Mouse (Mus musculus) heart, postnatal 14 days (tissue): ENCODE data around the gene Tmem131l. TPM values are rescaled to one million over a fixed set of nuclear protein-coding genes. Genes with fewer than 3 reads are reported as not detected.
"Not testable (repeated sequence)": the region's sequence is repeated elsewhere in the genome, so short reads cannot be mapped to it uniquely, and the experiment has no call there.

Source experiments
- DNase-seq, 2 experiments: peaks; one replicate each; pipeline ENCODE4 v3.0.0; 2021 to 2022
- intact Hi-C: fragments of 180-260 bp; cut with DNase I; formaldehyde crosslinking; loops from one replicate; pipeline ENCODE4 v1.15.1; 2025
- total RNA-seq, 2 experiments: library from RNA; stranded (reverse); gene quantifications; 2 replicates each; pipeline ENCODE4 v1.2.3; 2021

Tmem131l gene
- total RNA-seq, 2 experiments from 2014 or later = 31.4 to 33.6 TPM

DNA sequence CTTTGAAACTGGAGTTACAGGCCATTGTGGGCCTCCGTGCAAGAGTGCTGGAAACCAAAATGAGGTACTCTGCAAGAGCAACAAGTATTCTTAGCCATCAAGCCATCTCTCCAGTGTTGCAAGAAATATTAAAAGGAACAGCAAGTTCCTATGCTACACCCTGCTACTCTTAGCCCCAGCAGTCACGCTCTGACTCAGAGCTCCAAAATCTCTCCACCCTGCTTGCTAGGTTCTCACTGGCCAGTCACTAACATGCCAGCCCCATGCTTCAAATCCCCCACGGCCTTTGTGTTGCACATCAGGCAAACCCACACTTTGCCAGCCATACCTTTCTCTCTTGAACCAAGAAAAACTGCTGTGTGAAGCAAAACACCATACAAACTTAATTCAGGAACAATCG, 96.8 kb downstream of the Tmem131l start:
- intact Hi-C loops = loop anchor here (10.0 kb wide), 2 partner anchors 212 to 372 kb away; partner anchors contain the start of gene Mnd1
- no peak for DNase-seq

DNA sequence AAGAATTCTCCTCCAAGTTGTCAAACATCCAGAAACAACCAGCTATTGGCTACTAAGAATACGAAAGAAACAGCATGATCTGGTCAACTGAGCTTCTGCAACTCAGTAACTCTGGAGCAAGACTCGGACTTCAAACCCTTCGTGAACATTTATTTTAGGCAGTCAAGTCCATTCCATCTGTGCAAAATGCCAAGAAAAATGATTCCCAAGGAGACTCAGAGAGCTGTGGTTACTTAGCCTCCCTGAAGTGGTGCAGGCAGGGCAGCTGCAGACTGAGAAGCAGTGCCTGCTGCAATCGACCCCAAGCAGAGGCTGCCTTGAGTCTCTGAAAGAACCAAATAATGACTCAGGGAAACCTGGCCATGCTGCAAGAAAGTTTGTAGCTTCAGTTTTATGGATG, 98.1 kb downstream of the Tmem131l start:
- intact Hi-C loops = loop anchor here (10.0 kb wide), 2 partner anchors 213 to 373 kb away; partner anchors contain the start of gene Mnd1
- no peak for DNase-seq

DNA sequence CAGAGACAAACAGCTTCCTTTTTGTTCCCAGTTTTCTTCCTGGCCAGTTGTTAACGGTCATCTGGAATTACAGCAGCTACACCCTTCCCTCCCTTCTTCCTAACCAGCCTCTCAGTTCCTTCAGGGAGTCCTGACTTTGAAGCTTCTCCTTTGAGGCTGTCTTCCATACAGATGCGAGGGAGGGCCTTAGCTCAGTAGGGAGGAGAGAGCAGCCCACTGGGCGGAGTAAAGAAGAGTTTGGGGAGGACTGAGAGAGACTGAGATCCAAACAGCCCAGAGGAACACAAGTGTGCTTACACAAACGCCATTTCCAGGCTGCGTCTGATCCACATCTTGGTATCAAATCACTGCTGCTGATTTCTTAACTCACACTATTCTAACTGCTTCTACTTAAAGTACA, 101.1 kb downstream of the Tmem131l start:
- intact Hi-C loops = no loop called here

DNA sequence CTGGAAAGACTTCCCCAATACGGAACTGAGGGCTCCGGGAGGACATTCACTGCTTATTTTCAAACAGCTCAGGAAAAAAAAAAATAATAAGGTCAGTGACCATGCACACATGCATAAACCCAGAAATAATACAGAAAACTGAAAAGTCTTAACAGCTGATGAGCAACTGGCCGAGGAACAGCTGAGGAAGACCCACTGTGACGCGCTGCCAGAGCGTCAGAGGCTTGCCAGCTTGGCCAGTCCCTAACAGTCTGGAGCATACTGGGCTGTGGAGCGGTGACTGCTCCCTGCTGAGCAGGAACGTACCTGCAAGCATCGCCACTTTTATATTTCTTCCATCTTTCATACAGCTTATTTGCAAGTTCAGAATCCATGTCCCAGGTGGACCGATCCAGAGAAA, 105.5 kb downstream of the Tmem131l start:
- intact Hi-C loops = no loop called here
- no peak for DNase-seq

More for the DNA sequence above, 101.1 kb downstream of the Tmem131l start:
- no peak for DNase-seq

GRCm38 (mm10) chr3:83915768-83916496, 124.0 kb downstream of the Tmem131l start:
- intact Hi-C loops = loop anchor here (10.0 kb wide), 1 partner anchor 209 kb away; no protein-coding TSS in a partner anchor
- peak; percentile 31 to 49 for DNase-seq

GRCm38 (mm10) chr3:83915102-83915501, 124.9 kb downstream of the Tmem131l start:
- no peak for DNase-seq
- intact Hi-C loops = loop anchor here (10.0 kb wide), 1 partner anchor 210 kb away; no protein-coding TSS in a partner anchor

- intact Hi-C loops = loop anchor here (10.0 kb wide), 1 partner anchor 214 kb away; no protein-coding TSS in a partner anchor
- DNase-seq = no peak
Observed at GRCm38 (mm10) chr3:83910707-83911106, 129.3 kb downstream of the Tmem131l start.

DNA sequence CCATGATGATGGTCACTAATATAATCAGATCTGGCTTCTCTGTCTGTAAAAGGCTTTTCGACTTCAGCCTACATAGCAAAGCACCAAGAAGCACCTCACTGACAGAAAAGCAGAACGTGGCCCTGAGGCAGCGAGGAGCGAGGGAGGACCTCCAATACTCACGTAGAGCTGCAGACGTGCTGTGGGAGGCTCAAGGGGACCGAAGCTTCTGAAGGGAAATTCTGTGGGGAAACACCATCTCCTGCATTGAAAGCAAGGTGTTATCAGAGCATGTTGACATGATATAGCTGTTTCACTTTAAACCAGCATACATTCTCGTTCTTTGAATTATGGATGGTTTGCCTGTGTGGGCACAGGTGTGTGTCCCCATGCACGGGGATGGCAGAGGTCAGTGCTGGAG, 133.8 kb downstream of the Tmem131l start:
- no peak for DNase-seq
- intact Hi-C loops = no loop called here

GRCm38 (mm10) chr3:83905161-83905560, 134.8 kb downstream of the Tmem131l start:
- no peak for DNase-seq
- intact Hi-C loops = no loop called here

GRCm38 (mm10) chr3:83904176-83904958, 135.6 kb downstream of the Tmem131l start:
- no peak for DNase-seq
- intact Hi-C loops = no loop called here

GRCm38 (mm10) chr3:83902943-83903342, 137.0 kb downstream of the Tmem131l start:
- intact Hi-C loops = no loop called here
- DNase-seq = no peak

DNA sequence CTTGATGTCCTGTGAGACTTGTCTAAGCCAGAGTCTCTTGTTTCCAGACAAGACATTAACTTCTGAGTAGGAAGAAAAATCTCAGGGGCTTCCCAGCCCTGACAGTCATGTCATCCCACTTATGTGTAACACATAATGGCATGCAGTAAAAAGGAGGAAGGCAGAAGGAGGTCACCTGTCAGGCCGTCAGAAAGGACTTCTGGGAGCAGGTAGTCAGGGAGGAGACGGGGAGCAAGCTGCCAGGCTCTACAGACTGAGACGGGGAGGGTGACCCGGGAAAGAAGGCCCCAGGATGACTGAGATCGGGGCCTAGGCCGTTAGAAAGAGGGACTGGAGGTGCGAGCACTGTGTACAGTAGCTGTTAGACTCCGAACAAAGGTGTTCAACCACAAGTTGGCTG, 137.5 kb downstream of the Tmem131l start:
- intact Hi-C loops = no loop called here
- DNase-seq = no peak

DNA sequence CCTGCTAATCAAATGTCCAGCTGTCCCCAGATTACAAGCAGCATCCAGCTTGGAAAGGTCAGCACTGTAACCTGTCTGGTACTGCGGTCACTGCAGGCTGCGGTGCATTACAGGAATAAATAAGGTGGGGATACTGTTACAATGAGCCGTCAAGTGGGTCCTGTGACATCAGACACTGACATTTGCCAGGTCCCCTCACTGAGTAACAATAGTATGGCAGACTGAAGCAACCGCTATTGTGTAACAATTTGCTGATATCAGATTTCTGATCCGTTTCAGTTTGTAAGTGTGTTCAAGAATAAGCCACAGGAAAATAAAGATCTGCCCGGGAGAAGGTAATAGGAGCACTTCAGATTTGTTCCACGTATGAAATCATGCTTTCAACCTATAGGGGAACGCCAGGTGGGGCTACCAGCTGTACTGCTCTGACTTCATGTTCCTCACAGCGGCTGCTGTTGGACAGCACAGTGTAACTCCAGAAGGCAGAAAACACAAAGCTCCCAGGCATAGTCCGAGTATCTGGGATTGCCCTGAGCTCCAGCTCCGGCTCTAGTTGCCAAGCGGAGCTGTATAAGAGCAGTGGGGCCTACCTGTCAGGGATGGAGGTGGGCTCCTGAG, 139.1 kb downstream of the Tmem131l start:
- intact Hi-C loops = no loop called here
- DNase-seq = no peak

DNA sequence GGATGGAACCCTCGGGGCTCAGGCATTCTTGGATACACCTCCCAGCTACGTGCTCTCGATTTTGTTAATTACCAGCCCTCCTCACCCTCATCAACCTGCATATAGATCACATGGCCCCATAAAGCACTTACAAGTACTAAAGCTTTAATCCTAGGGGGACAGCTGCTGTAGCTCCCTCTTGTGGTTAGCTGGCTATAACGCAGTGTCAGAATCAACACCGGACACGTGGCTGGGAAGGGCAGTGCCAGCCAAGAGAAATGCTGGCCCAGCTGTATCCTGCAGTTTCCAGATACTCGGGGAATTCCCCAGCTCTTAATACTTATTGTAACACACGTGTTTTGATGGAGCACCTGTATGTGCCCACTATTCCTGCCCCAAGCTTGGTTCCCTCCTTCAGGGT, 140.4 kb downstream of the Tmem131l start:
- intact Hi-C loops = loop anchor here (1.0 to 5.0 kb wide), 3 partner anchors 58 to 612 kb away; partner anchors contain the start of gene Tlr2
- DNase-seq = peak; percentile 58 to 81

GRCm38 (mm10) chr3:83898246-83898645, 141.7 kb downstream of the Tmem131l start:
- no peak for DNase-seq
- intact Hi-C loops = loop anchor here (5.0 kb wide), 2 partner anchors 101 to 611 kb away; no protein-coding TSS in a partner anchor

GRCm38 (mm10) chr3:83895811-83896210, 144.2 kb downstream of the Tmem131l start:
- intact Hi-C loops = loop anchor here (5.0 kb wide), 2 partner anchors 99 to 609 kb away; no protein-coding TSS in a partner anchor
- no peak for DNase-seq

- DNase-seq = no peak
- intact Hi-C loops = loop anchor here (5.0 kb wide), 2 partner anchors 98 to 608 kb away; no protein-coding TSS in a partner anchor
Observed at GRCm38 (mm10) chr3:83895111-83895510, 144.9 kb downstream of the Tmem131l start.

- intact Hi-C loops = no loop called here
- no peak for DNase-seq
Observed at GRCm38 (mm10) chr3:83885163-83885562, 154.8 kb downstream of the Tmem131l start.

- intact Hi-C loops, DNase-seq: not testable (repeated sequence)
Observed at GRCm38 (mm10) chr3:83879261-83880050, 160.5 kb downstream of the Tmem131l start.

- DNase-seq = no peak
- intact Hi-C loops = no loop called here
Observed at GRCm38 (mm10) chr3:83878801-83879200, 161.2 kb downstream of the Tmem131l start.
